Mouse (Mus musculus) stomach, embryonic 16.5 days (tissue): ENCODE data around the gene Rabl3. TPM values are rescaled to one million over a fixed set of nuclear protein-coding genes. Genes with fewer than 3 reads are reported as not detected.

Experiments
- ATAC-seq: fragments of 200-750 bp; cut with Nextera tagmentation; 2 replicates; pipeline ENCODE4 v1.8.0; 2017; ENCODE audit warnings: moderate number of reproducible peaks, moderate TSS enrichment; ENCODE audit not compliant: insufficient read depth, low FRiP score
- H3K27ac ChIP-seq: fragments of 300-500 bp; sonication (generic); 2 replicates; pipeline ENCODE4 v1.5.1; 2014; ENCODE audit warnings: low read length
- H3K27me3 ChIP-seq: fragments of 300-500 bp; sonication (generic); 2 replicates; pipeline ENCODE4 v1.6.1; 2014; ENCODE audit warnings: low read length, control low read depth, mixed read lengths; ENCODE audit not compliant: control insufficient read depth, insufficient read depth
- H3K36me3 ChIP-seq: fragments of 300-500 bp; sonication (generic); 2 replicates; pipeline ENCODE4 v1.6.1; 2014; ENCODE audit warnings: low read length; ENCODE audit not compliant: control insufficient read depth, insufficient read depth
- H3K4me1 ChIP-seq: fragments of 300-500 bp; sonication (generic); 2 replicates; pipeline ENCODE4 v1.6.1; 2014; ENCODE audit warnings: low read length, control low read depth, mixed read lengths; ENCODE audit not compliant: control insufficient read depth, insufficient read depth
- H3K4me2 ChIP-seq: fragments of 300-500 bp; sonication (generic); 2 replicates; pipeline ENCODE4 v1.6.1; 2014; ENCODE audit warnings: low read depth, low read length, mixed read lengths
- H3K4me3 ChIP-seq: fragments of 300-500 bp; sonication (generic); replicated peaks from 2 replicates; pipeline ENCODE4 v1.5.1; 2014; ENCODE audit warnings: mild to moderate bottlenecking, low read length
- H3K9ac ChIP-seq: fragments of 300-500 bp; sonication (generic); 2 replicates; pipeline ENCODE4 v1.6.1; 2014; ENCODE audit warnings: low read length
- H3K9me3 ChIP-seq: fragments of 300-500 bp; sonication (generic); replicated peaks from 2 replicates; pipeline ENCODE4 v1.6.1; 2016; ENCODE audit warnings: low read length, control low read depth; ENCODE audit not compliant: control insufficient read depth
- WGBS: fragments of 180-500 bp; shearing (Covaris S2); extraction: QIAGEN DNeasy Blood & Tissue Kit; methylation state at CpG from one replicate; pipeline ENCODE4 v1.1.7; 2014; 5-methylcytosine and 5-hydroxymethylcytosine counted together
- polyA plus RNA-seq: library from polyadenylated mRNA; unstranded; fragments of >200 nt; fragmentation: Nextera tagmentation; extraction: Ambion mirVana; gene quantifications from 2 replicates; pipeline ENCODE4 v1.2.1, GENCODE M21; 2015

Gene Rabl3
- polyA plus RNA-seq, 1 experiment from 2014 or later: 22.4 TPM

- Histone ChIP-seq H3K4me1 (peaks cover 5% of the 10 kb centered on the region; the same call in 1 of the 2 replicates), H3K27me3 (no peaks in the 10 kb centered on the region), H3K27ac (no peak overlapping the region), H3K4me2 (no peak overlapping the region), H3K4me3 (no peak overlapping the region), H3K36me3 (0 out of 2 replicates have a peak, but pooled peaks cover 3% of the 10 kb centered on the region), H3K9me3 (no peaks in the 10 kb centered on the region), H3K9ac (no peak overlapping the region; the same call in 1 of the 2 replicates)
- WGBS: 82% methylated on average over 8 of the region's 8 CpGs
- no peak for ATAC-seq
Measured at GRCm38 (mm10) chr16:37533369-37534068, 6.2 kb upstream of the Rabl3 start.

- Histone ChIP-seq H3K36me3 (0 out of 2 replicates have a peak, but pooled peaks cover 3% of the 10 kb centered on the region), H3K4me1 (peaks cover 10% of the 10 kb centered on the region; the same call in 1 of the 2 replicates), H3K4me2 (peak overlapping the region; percentile 72), H3K27me3 (no peaks in the 10 kb centered on the region), H3K9ac (peak overlapping the region; percentile 92), H3K4me3 (peak overlapping the region; percentile 78), H3K9me3 (no peaks in the 10 kb centered on the region), H3K27ac (peak overlapping the region; percentile 64)
- under 1% methylated on average over 22 of the region's 22 CpGs for WGBS
- peak; percentile 22 for ATAC-seq
Measured at GRCm38 (mm10) chr16:37539240-37539610, 460 bp upstream of the Rabl3 start.

GRCm38 (mm10) chr16:37540776-37541175, 1.1 kb downstream of the Rabl3 start:
- peak overlapping the region; percentile 62 for H3K4me2 ChIP-seq
- H3K9me3 ChIP-seq: no peaks in the 10 kb centered on the region
- peaks cover 10% of the 10 kb centered on the region; the same call in 1 of the 2 replicates for H3K4me1 ChIP-seq
- ATAC-seq: no peak
- H3K36me3 ChIP-seq: no peaks in the 10 kb centered on the region
- H3K4me3 ChIP-seq: no peak overlapping the region
- no peak overlapping the region for H3K27ac ChIP-seq
- peak overlapping the region; percentile 88 for H3K9ac ChIP-seq
- H3K27me3 ChIP-seq: no peaks in the 10 kb centered on the region
- 82% methylated on average over 6 of the region's 6 CpGs for WGBS

- peaks cover 4% of the 10 kb centered on the region; the same call in 1 of the 2 replicates for H3K4me1 ChIP-seq
- no peak overlapping the region for H3K4me2 ChIP-seq
- ATAC-seq: no peak
- no peaks in the 10 kb centered on the region for H3K36me3 ChIP-seq
- 75% methylated on average over 5 of the region's 5 CpGs for WGBS
- H3K4me3 ChIP-seq: no peak overlapping the region
- no peak overlapping the region for H3K9ac ChIP-seq
- H3K27me3 ChIP-seq: no peaks in the 10 kb centered on the region
- no peaks in the 10 kb centered on the region for H3K9me3 ChIP-seq
- no peak overlapping the region for H3K27ac ChIP-seq
Measured at GRCm38 (mm10) chr16:37546312-37546711, 6.6 kb downstream of the Rabl3 start.

GRCm38 (mm10) chr16:37550266-37550665, 10.6 kb downstream of the Rabl3 start:
- ATAC-seq: no peak
- H3K36me3 ChIP-seq: no peaks in the 10 kb centered on the region
- H3K27ac ChIP-seq: no peak overlapping the region
- H3K4me1 ChIP-seq: peaks cover 4% of the 10 kb centered on the region; the same call in 1 of the 2 replicates
- whole genome bisulfite sequencing: 53% methylated on average over 3 of the region's 3 CpGs
- no peak overlapping the region for H3K9ac ChIP-seq
- no peak overlapping the region for H3K4me3 ChIP-seq
- no peak overlapping the region for H3K4me2 ChIP-seq
- H3K27me3 ChIP-seq: no peaks in the 10 kb centered on the region
- no peaks in the 10 kb centered on the region for H3K9me3 ChIP-seq

- Histone ChIP-seq H3K4me1 (peaks cover 4% of the 10 kb centered on the region; the same call in 1 of the 2 replicates), H3K27me3 (no peaks in the 10 kb centered on the region), H3K4me2 (no peak overlapping the region), H3K4me3 (no peak overlapping the region), H3K27ac (no peak overlapping the region), H3K9me3 (no peaks in the 10 kb centered on the region), H3K9ac (no peak overlapping the region), H3K36me3 (no peaks in the 10 kb centered on the region)
- ATAC-seq: no peak
- WGBS: 81% methylated on average over 2 of the region's 2 CpGs
Measured at GRCm38 (mm10) chr16:37550981-37551380, 11.3 kb downstream of the Rabl3 start.

- no peak for ATAC-seq
- H3K9ac ChIP-seq: no peak overlapping the region
- H3K27me3 ChIP-seq: no peaks in the 10 kb centered on the region
- no peaks in the 10 kb centered on the region for H3K9me3 ChIP-seq
- no peak overlapping the region for H3K4me2 ChIP-seq
- H3K36me3 ChIP-seq: no peaks in the 10 kb centered on the region
- WGBS: 94% methylated on average over 3 of the region's 3 CpGs
- no peak overlapping the region for H3K27ac ChIP-seq
- no peak overlapping the region for H3K4me3 ChIP-seq
- peaks cover 4% of the 10 kb centered on the region; the same call in 1 of the 2 replicates for H3K4me1 ChIP-seq
Measured at GRCm38 (mm10) chr16:37552824-37553223, 13.1 kb downstream of the Rabl3 start.

- H3K27ac ChIP-seq: no peak overlapping the region
- no peaks in the 10 kb centered on the region for H3K36me3 ChIP-seq
- no peaks in the 10 kb centered on the region for H3K4me1 ChIP-seq
- H3K9ac ChIP-seq: no peak overlapping the region
- H3K9me3 ChIP-seq: no peaks in the 10 kb centered on the region
- no peak overlapping the region for H3K4me3 ChIP-seq
- no peak overlapping the region for H3K4me2 ChIP-seq
- H3K27me3 ChIP-seq: no peaks in the 10 kb centered on the region
- 81% methylated on average over 6 of the region's 6 CpGs for WGBS
- no peak for ATAC-seq
Measured at GRCm38 (mm10) chr16:37562414-37562813, 22.7 kb downstream of the Rabl3 start.

- H3K27me3 ChIP-seq: no peaks in the 10 kb centered on the region
- 86% methylated on average over 5 of the region's 5 CpGs for WGBS
Measured at GRCm38 (mm10) chr16:37562961-37563360, 23.3 kb downstream of the Rabl3 start.

More at GRCm38 (mm10) chr16:37562961-37563360, 23.3 kb downstream of the Rabl3 start:
- H3K27ac ChIP-seq: no peak overlapping the region
- no peaks in the 10 kb centered on the region for H3K36me3 ChIP-seq
- no peaks in the 10 kb centered on the region for H3K4me1 ChIP-seq
- no peak overlapping the region for H3K4me3 ChIP-seq
- no peak overlapping the region for H3K9ac ChIP-seq
- no peak overlapping the region for H3K4me2 ChIP-seq
- ATAC-seq: no peak
- H3K9me3 ChIP-seq: no peaks in the 10 kb centered on the region
